Mouse (Mus musculus) stomach, postnatal 0 days (tissue): ENCODE results near the gene Csnk1d. TPM values are rescaled to one million over a fixed set of nuclear protein-coding genes. Genes with fewer than 3 reads are reported as not detected.
A peak's percentile ranks its signal among the peaks of the same experiment; 100 is the strongest.

ENCODE experiments used
- ATAC-seq: fragments of 200-750 bp; cut with Nextera tagmentation; 2 replicates; pipeline ENCODE4 v1.8.0; 2017; ENCODE audit not compliant: low FRiP score, low TSS enrichment
- DNase-seq: peaks from one replicate; pipeline ENCODE4 v3.0.0-alpha.2; 2016; ENCODE audit warnings: low spot score
- H3K27ac ChIP-seq: fragments of 300-500 bp; sonication (generic); replicated peaks from 2 replicates; pipeline ENCODE4 v1.5.1; 2014; ENCODE audit warnings: mild to moderate bottlenecking, control low read depth
- H3K27me3 ChIP-seq: fragments of 300-500 bp; sonication (generic); 2 replicates; pipeline ENCODE4 v1.6.1; 2014; ENCODE audit warnings: low read length; ENCODE audit not compliant: control insufficient read depth, insufficient read depth
- H3K36me3 ChIP-seq: fragments of 300-500 bp; sonication (generic); 2 replicates; pipeline ENCODE4 v1.6.1; 2014; ENCODE audit warnings: low read length, mixed read lengths; ENCODE audit not compliant: control insufficient read depth, insufficient read depth
- H3K4me1 ChIP-seq: fragments of 300-500 bp; sonication (generic); replicated peaks from 2 replicates; pipeline ENCODE4 v1.6.1; 2014; ENCODE audit warnings: antibody characterized with exemption; ENCODE audit not compliant: control insufficient read depth, insufficient read depth
- H3K4me2 ChIP-seq: fragments of 300-500 bp; sonication (generic); replicated peaks from 2 replicates; pipeline ENCODE4 v1.6.1; 2014; ENCODE audit warnings: low read depth, mild to moderate bottlenecking, control low read depth, moderate library complexity
- H3K4me3 ChIP-seq: fragments of 300-500 bp; sonication (generic); 2 replicates; pipeline ENCODE4 v1.5.1; 2014; ENCODE audit warnings: low read depth, low read length, control low read depth
- H3K9ac ChIP-seq: fragments of 300-500 bp; sonication (generic); 2 replicates; pipeline ENCODE4 v1.6.1; 2014; ENCODE audit warnings: mild to moderate bottlenecking, low read length, control low read depth, mixed read lengths
- H3K9me3 ChIP-seq: fragments of 300-500 bp; sonication (generic); 2 replicates; pipeline ENCODE4 v1.6.1; 2016; ENCODE audit warnings: low read length; ENCODE audit not compliant: control insufficient read depth
- CTCF ChIP-seq: IDR thresholded peaks from 2 replicates; pipeline ENCODE4 v1.5.1; 2016; ENCODE audit warnings: antibody characterized with exemption, low read depth, mild to moderate bottlenecking, moderate library complexity
- EP300 ChIP-seq: optimal IDR thresholded peaks from 2 replicates; pipeline ENCODE3; 2016; ENCODE audit warnings: antibody characterized with exemption
- whole genome bisulfite sequencing: fragments of 180-500 bp; shearing (Covaris S2); extraction: QIAGEN DNeasy Blood & Tissue Kit; methylation state at CpG from one replicate; pipeline ENCODE4 v1.1.7; 2014; 5-methylcytosine and 5-hydroxymethylcytosine counted together
- polyA plus RNA-seq: library from polyadenylated mRNA; unstranded; fragments of >200 nt; fragmentation: Nextera tagmentation; extraction: Ambion mirVana; gene quantifications from 2 replicates; pipeline ENCODE4 v1.2.1, GENCODE M21; 2015

Gene Csnk1d
- polyA plus RNA-seq, 1 experiment from 2014 or later, result 60.7 TPM

DNA sequence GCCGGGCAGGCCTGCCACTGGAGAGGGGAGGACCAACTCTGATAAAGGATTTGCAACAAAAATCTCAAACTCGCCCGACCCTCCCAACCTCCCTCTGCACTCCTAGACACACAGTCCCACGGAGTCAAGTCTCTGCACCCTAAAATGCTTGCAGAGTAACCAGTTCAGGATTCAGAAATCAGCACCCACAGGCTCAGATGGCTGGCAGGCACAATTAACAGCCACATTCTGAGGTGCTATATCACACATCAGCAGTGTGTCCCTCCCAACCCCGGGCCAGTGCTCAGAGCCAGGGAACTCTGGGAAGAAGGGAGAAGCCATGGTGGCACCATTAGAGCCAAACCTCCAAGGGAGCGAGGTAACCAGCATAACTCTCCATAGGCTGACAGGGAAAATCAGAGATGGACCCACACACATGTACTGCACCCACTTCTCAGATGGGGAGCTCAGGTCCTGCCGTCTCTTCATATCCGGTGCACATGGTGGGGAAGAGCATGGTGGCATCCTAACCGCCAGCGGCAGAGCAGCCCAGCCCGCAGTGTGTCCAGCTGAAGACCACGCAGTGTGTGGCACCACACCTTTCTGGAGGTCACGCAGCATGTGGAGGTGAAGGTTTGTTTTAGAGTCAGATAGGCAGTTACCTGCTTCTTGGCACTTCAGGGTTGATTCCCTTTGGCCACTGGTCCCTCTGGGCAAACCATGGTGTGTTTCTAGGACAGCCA, 28.9 kb downstream of the Csnk1d start:
- no peak overlapping the region for H3K4me2 ChIP-seq
- H3K9ac ChIP-seq, result no peak overlapping the region
- no peaks in the 10 kb centered on the region for H3K9me3 ChIP-seq
- no peak overlapping the region for H3K4me3 ChIP-seq
- no peak for ATAC-seq
- no peak for TF ChIP-seq EP300
- TF ChIP-seq CTCF, result no peak
- H3K27me3 ChIP-seq, result no peaks in the 10 kb centered on the region
- DNase-seq, result no peak
- WGBS, result 86% methylated on average over 13 of the region's 13 CpGs
- no peak overlapping the region for H3K27ac ChIP-seq
- H3K4me1 ChIP-seq, result no peaks in the 10 kb centered on the region
- H3K36me3 ChIP-seq, result peaks cover 42% of the 10 kb centered on the region

GRCm38 (mm10) chr11:120961594-120961993, 29.5 kb downstream of the Csnk1d start:
- WGBS, result 69% methylated on average over 7 of the region's 7 CpGs
- Histone ChIP-seq H3K27ac (no peak overlapping the region), H3K27me3 (no peaks in the 10 kb centered on the region), H3K4me3 (no peak overlapping the region), H3K4me2 (no peak overlapping the region), H3K9me3 (no peaks in the 10 kb centered on the region), H3K9ac (no peak overlapping the region), H3K4me1 (no peaks in the 10 kb centered on the region), H3K36me3 (peaks cover 38% of the 10 kb centered on the region)
- ATAC-seq, result no peak
- TF ChIP-seq CTCF (no peak), EP300 (no peak)
- no peak for DNase-seq

GRCm38 (mm10) chr11:120960248-120960647, 30.9 kb downstream of the Csnk1d start:
- TF ChIP-seq EP300 (no peak), CTCF (no peak)
- no peaks in the 10 kb centered on the region for H3K27me3 ChIP-seq
- H3K9me3 ChIP-seq, result no peaks in the 10 kb centered on the region
- 63% methylated on average over 1 of the region's 1 CpGs for WGBS
- ATAC-seq, result no peak
- H3K9ac ChIP-seq, result no peak overlapping the region
- DNase-seq, result no peak
- H3K36me3 ChIP-seq, result peaks cover 25% of the 10 kb centered on the region
- no peak overlapping the region for H3K4me2 ChIP-seq
- H3K4me3 ChIP-seq, result no peak overlapping the region
- H3K27ac ChIP-seq, result no peak overlapping the region
- H3K4me1 ChIP-seq, result no peaks in the 10 kb centered on the region

- Histone ChIP-seq H3K27ac (no peak overlapping the region), H3K9ac (no peak overlapping the region), H3K27me3 (no peaks in the 10 kb centered on the region), H3K9me3 (no peaks in the 10 kb centered on the region), H3K36me3 (peaks cover 22% of the 10 kb centered on the region), H3K4me1 (no peaks in the 10 kb centered on the region), H3K4me2 (no peak overlapping the region), H3K4me3 (no peak overlapping the region)
- TF ChIP-seq CTCF, result no peak
- TF ChIP-seq EP300, result no peak
- WGBS, result 78% methylated on average over 3 of the region's 3 CpGs
- ATAC-seq (no peak), DNase-seq (no peak)
Measured at GRCm38 (mm10) chr11:120959564-120959963, 31.6 kb downstream of the Csnk1d start.

- Histone ChIP-seq H3K27ac (no peak overlapping the region), H3K4me1 (no peaks in the 10 kb centered on the region), H3K9ac (no peak overlapping the region), H3K27me3 (no peaks in the 10 kb centered on the region), H3K4me3 (no peak overlapping the region), H3K9me3 (no peaks in the 10 kb centered on the region), H3K36me3 (peaks cover 19% of the 10 kb centered on the region), H3K4me2 (no peak overlapping the region)
- DNase-seq (no peak), ATAC-seq (no peak)
- WGBS, result 84% methylated on average over 18 of the region's 18 CpGs
- TF ChIP-seq EP300, result no peak
- TF ChIP-seq CTCF, result no peak
Measured at GRCm38 (mm10) chr11:120959066-120959465, 32.1 kb downstream of the Csnk1d start.

- 60% methylated on average over 15 of the region's 15 CpGs for WGBS
- peak; percentile 17 for DNase-seq
Measured at GRCm38 (mm10) chr11:120957731-120958257, 33.3 kb downstream of the Csnk1d start.

More at GRCm38 (mm10) chr11:120957731-120958257, 33.3 kb downstream of the Csnk1d start:
- Histone ChIP-seq H3K36me3 (peaks cover 8% of the 10 kb centered on the region), H3K9me3 (no peaks in the 10 kb centered on the region), H3K9ac (no peak overlapping the region), H3K4me1 (no peaks in the 10 kb centered on the region), H3K27ac (0 out of 2 replicates have a peak overlapping the region, but pooled peaks have one; percentile 36), H3K27me3 (no peaks in the 10 kb centered on the region), H3K4me3 (no peak overlapping the region), H3K4me2 (no peak overlapping the region)
- TF ChIP-seq CTCF, result no peak
- TF ChIP-seq EP300, result no peak
- no peak for ATAC-seq
